Mouse (Mus musculus): Measurements from ENCODE around the gene Selenok.

Selenok gene

GRCm38 (mm10) chr14:29968075-29968821, at the start of gene Selenok:
Selenok (plus strand) TSS chr14:29968308.
- peak; percentile 99 for DNase-seq (ENCODE audit: low spot score)

- no peak for DNase-seq (ENCODE audit: low spot score)
Measured at GRCm38 (mm10) chr14:29928966-29929365, 39.1 kb upstream of the Selenok start.

GRCm38 (mm10) chr14:29935516-29935915, 32.6 kb upstream of the Selenok start:
- no peak for DNase-seq (ENCODE audit: low spot score)

GRCm38 (mm10) chr14:29937466-29937865, 30.6 kb upstream of the Selenok start:
- no peak for DNase-seq (ENCODE audit: low spot score)

- no peak for DNase-seq (ENCODE audit: low spot score)
Measured at GRCm38 (mm10) chr14:29939600-29940312, 28.4 kb upstream of the Selenok start.

GRCm38 (mm10) chr14:29940313-29940812, 27.7 kb upstream of the Selenok start:
- DNase-seq (ENCODE audit: low spot score) = no peak

GRCm38 (mm10) chr14:29940877-29941276, 27.2 kb upstream of the Selenok start:
- peak; percentile 33 for DNase-seq (ENCODE audit: low spot score)

GRCm38 (mm10) chr14:29946761-29947309, 21.3 kb upstream of the Selenok start:
- DNase-seq (ENCODE audit: low spot score) = no peak

GRCm38 (mm10) chr14:29950805-29951204, 17.3 kb upstream of the Selenok start:
- DNase-seq (ENCODE audit: low spot score) = no peak

- DNase-seq (ENCODE audit: low spot score) = no peak
Measured at GRCm38 (mm10) chr14:29957393-29957792, 10.7 kb upstream of the Selenok start.

- no peak for DNase-seq (ENCODE audit: low spot score)
Measured at GRCm38 (mm10) chr14:29967611-29968010, 497 bp upstream of the Selenok start.

GRCm38 (mm10) chr14:29971446-29971845, 3.3 kb downstream of the Selenok start:
- DNase-seq (ENCODE audit: low spot score) = no peak

- no peak for DNase-seq (ENCODE audit: low spot score)
Measured at GRCm38 (mm10) chr14:29971993-29972392, 3.9 kb downstream of the Selenok start.

GRCm38 (mm10) chr14:29976927-29977326, 8.8 kb downstream of the Selenok start:
- DNase-seq (ENCODE audit: low spot score) = no peak

- DNase-seq (ENCODE audit: low spot score) = peak; percentile 94
Measured at GRCm38 (mm10) chr14:29978254-29979204, 10.4 kb downstream of the Selenok start, which contains the start of gene Actr8. Actr8 (plus strand) TSS chr14:29978337.

GRCm38 (mm10) chr14:29980447-29981205, 12.5 kb downstream of the Selenok start:
- DNase-seq (ENCODE audit: low spot score) = no peak

- DNase-seq (ENCODE audit: low spot score) = no peak
Measured at GRCm38 (mm10) chr14:29986096-29986495, 18.0 kb downstream of the Selenok start.

GRCm38 (mm10) chr14:29987276-29987675, 19.2 kb downstream of the Selenok start:
- no peak for DNase-seq (ENCODE audit: low spot score)

- no peak for DNase-seq (ENCODE audit: low spot score)
Measured at GRCm38 (mm10) chr14:29987739-29988138, 19.6 kb downstream of the Selenok start.

- DNase-seq (ENCODE audit: low spot score) = no peak
Measured at GRCm38 (mm10) chr14:29988337-29988736, 20.2 kb downstream of the Selenok start.

GRCm38 (mm10) chr14:29994976-29995375, 26.9 kb downstream of the Selenok start:
- no peak for DNase-seq (ENCODE audit: low spot score)

Data from lung, postnatal 25 days (tissue).